8 mouse cellular contexts compared by ENCODE assay signal in genomic region chr14:76533170-76533815, GRCm38 (mm10). TPM values are rescaled to one million over a fixed set of nuclear protein-coding genes. Genes with fewer than 3 reads are reported as not detected.
DNase-seq lines count a peak whose midpoint lies in the region; ATAC-seq and TF ChIP-seq lines count a peak whose summit lies in the region.

No protein-coding gene starts in this region.

- no peaks in the 10 kb centered on the region for H3K9me3 ChIP-seq in lung, embryonic 14.5 days (ENCODE audit: low read depth, low read length)
- H3K9me3 ChIP-seq in kidney, embryonic 16.5 days (ENCODE audit: low read length), result no peaks in the 10 kb centered on the region
- no peaks in the 10 kb centered on the region for H3K9me3 ChIP-seq in midbrain, embryonic 12.5 days

- H3K27ac ChIP-seq in lung, embryonic 14.5 days (ENCODE audit: low read depth), result peak overlapping the region; percentile 61
- H3K27ac ChIP-seq in kidney, embryonic 16.5 days (ENCODE audit: low read length), result peak overlapping the region; percentile 95
- peak overlapping the region; percentile 80 for H3K27ac ChIP-seq in midbrain, embryonic 12.5 days (replicated peaks)

- no peak for DNase-seq in lung, embryonic 14.5 days
- DNase-seq in lung, adult 2 months, result no peak
- DNase-seq in ovary, postnatal 36 days (ENCODE audit: low spot score), result no peak
- no peak for DNase-seq in left cerebral cortex, postnatal 36 days (ENCODE audit: low spot score in 2 of 2)
- no peak for DNase-seq in cerebellum, adult 11-12 months

- peak overlapping the region; percentile 56 for H3K4me2 ChIP-seq in lung, embryonic 14.5 days
- H3K4me2 ChIP-seq in kidney, embryonic 16.5 days (replicated peaks; ENCODE audit: low read depth, low read length), result peak overlapping the region; percentile 50
- H3K4me2 ChIP-seq in midbrain, embryonic 12.5 days (replicated peaks), result peak overlapping the region; percentile 50

- peak overlapping the region; percentile 22; the same call in 1 of the 2 replicates for H3K4me3 ChIP-seq in lung, embryonic 14.5 days (ENCODE audit: low read depth, low read length)
- H3K4me3 ChIP-seq in lung, adult 2 months (replicated peaks; ENCODE audit: extremely low read depth, low read depth, low read length), result no peak overlapping the region
- H3K4me3 ChIP-seq in kidney, embryonic 16.5 days (ENCODE audit: low read length), result peak overlapping the region; percentile 25
- peak overlapping the region; percentile 27 for H3K4me3 ChIP-seq in midbrain, embryonic 12.5 days

- peak overlapping the region; percentile 21; the same call in 1 of the 2 replicates for H3K9ac ChIP-seq in lung, embryonic 14.5 days
- H3K9ac ChIP-seq in kidney, embryonic 16.5 days (replicated peaks; ENCODE audit: low read length), result peak overlapping the region; percentile 55
- peak overlapping the region; percentile 44 for H3K9ac ChIP-seq in midbrain, embryonic 12.5 days (replicated peaks)

- no peak for TF ChIP-seq CTCF in lung, embryonic 14.5 days (IDR thresholded peaks at IDR 0.05; ENCODE audit: low read depth)
- TF ChIP-seq CTCF in lung, adult 2 months (IDR thresholded peaks at IDR 0.05; ENCODE audit: insufficient read depth, low read length), result no peak

- H3K27me3 ChIP-seq in lung, embryonic 14.5 days (ENCODE audit: insufficient read depth, low read length), result no peaks in the 10 kb centered on the region
- no peaks in the 10 kb centered on the region for H3K27me3 ChIP-seq in kidney, embryonic 16.5 days (ENCODE audit: insufficient read depth, low read length)
- H3K27me3 ChIP-seq in midbrain, embryonic 12.5 days, result peaks cover under 1% of the 10 kb centered on the region; the same call in 1 of the 2 replicates

- peaks cover 11% of the 10 kb centered on the region for H3K4me1 ChIP-seq in lung, embryonic 14.5 days (ENCODE audit: insufficient read depth)
- no peaks in the 10 kb centered on the region for H3K4me1 ChIP-seq in lung, adult 2 months (ENCODE audit: control insufficient read depth, insufficient read depth, low read length)
- H3K4me1 ChIP-seq in kidney, embryonic 16.5 days (ENCODE audit: insufficient read depth, low read length), result peaks cover 51% of the 10 kb centered on the region
- peaks cover 19% of the 10 kb centered on the region for H3K4me1 ChIP-seq in midbrain, embryonic 12.5 days

- peak; percentile 39 for ATAC-seq in lung, embryonic 14.5 days (ENCODE audit: insufficient read depth)
- peak; percentile 40 for ATAC-seq in erythroblast, adult 5-6 weeks (replicated peaks; ENCODE audit: low FRiP score, poor library complexity, severe bottlenecking)
- peak; percentile 85 for ATAC-seq in kidney, embryonic 16.5 days (ENCODE audit: low FRiP score, low TSS enrichment)
- peak; percentile 61 for ATAC-seq in midbrain, embryonic 12.5 days (ENCODE audit: low FRiP score, low read depth)

- WGBS in lung, embryonic 14.5 days, result 17% methylated on average over 10 of the region's 10 CpGs
- WGBS in lung, adult 2 months, result 44% methylated on average over 10 of the region's 10 CpGs
- 9% methylated on average over 10 of the region's 10 CpGs for WGBS in kidney, embryonic 16.5 days
- 26% methylated on average over 9 of the region's 10 CpGs for WGBS in midbrain, embryonic 12.5 days

- intact Hi-C loops in left cerebral cortex, postnatal 36 days (cut with DNase I), result no loop called here

- H3K36me3 ChIP-seq in lung, embryonic 14.5 days (ENCODE audit: insufficient read depth), result no peaks in the 10 kb centered on the region
- H3K36me3 ChIP-seq in kidney, embryonic 16.5 days (ENCODE audit: insufficient read depth, low read length), result no peaks in the 10 kb centered on the region
- no peaks in the 10 kb centered on the region for H3K36me3 ChIP-seq in midbrain, embryonic 12.5 days

- no peak for TF ChIP-seq POLR2A in lung, adult 2 months (IDR thresholded peaks at IDR 0.05; ENCODE audit: borderline replicate concordance, extremely low read depth, low read depth, low read length)

RNA-seq across cellular contexts. Expression of gene Serp2, which starts 23.4 kb away (rescaled TPM):
- 5.8 and 7.7 TPM in 2 replicates for polyA plus RNA-seq in lung, embryonic 14.5 days (2014; fragmentation: Nextera tagmentation; extraction: Ambion mirVana)
- 2.9 and 3.1 TPM in 2 replicates for polyA plus RNA-seq in lung, adult 2 months (2012; rRNA removed)
- not detected in 2 replicates for total RNA-seq in erythroblast, adult 5-6 weeks (2015; ENCODE audit: low replicate concordance)
- not detected in 2 replicates for total RNA-seq in erythroblast, adult 5-6 weeks (2017; ENCODE audit: low replicate concordance)
- 10.0 and 12.2 TPM in 2 replicates for polyA plus RNA-seq in kidney, embryonic 16.5 days (2015; fragmentation: Nextera tagmentation; extraction: Ambion mirVana)
- 52.7 and 56.6 TPM in 2 replicates for polyA plus RNA-seq in midbrain, embryonic 12.5 days (2016; fragmentation: Nextera tagmentation; extraction: Ambion mirVana)
- total RNA-seq in left cerebral cortex, postnatal 36 days (2021), result 100 to 1,000 TPM; 171 to 200 TPM
